Mouse (Mus musculus) stomach, embryonic 15.5 days (tissue): Measurements from ENCODE around the gene Foxf2. TPM values are rescaled to one million over a fixed set of nuclear protein-coding genes. Genes with fewer than 3 reads are reported as not detected.

Experiments
- ATAC-seq: fragments of 200-750 bp; cut with Nextera tagmentation; 2 replicates; pipeline ENCODE4 v1.8.0; 2017; ENCODE audit warnings: low read depth, moderate number of reproducible peaks, moderate TSS enrichment; ENCODE audit not compliant: insufficient read depth, low FRiP score
- H3K27ac ChIP-seq: fragments of 300-500 bp; sonication (generic); 2 replicates; pipeline ENCODE4 v1.5.1; 2015; ENCODE audit warnings: mild to moderate bottlenecking, inconsistent platforms
- H3K27me3 ChIP-seq: fragments of 300-500 bp; sonication (generic); replicated peaks from 2 replicates; pipeline ENCODE4 v1.6.1; 2015; ENCODE audit warnings: inconsistent platforms
- H3K36me3 ChIP-seq: fragments of 300-500 bp; sonication (generic); 2 replicates; pipeline ENCODE4 v1.6.1; 2015; ENCODE audit warnings: inconsistent platforms
- H3K4me1 ChIP-seq: fragments of 300-500 bp; sonication (generic); 2 replicates; pipeline ENCODE4 v1.6.1; 2015; ENCODE audit warnings: inconsistent platforms
- H3K4me2 ChIP-seq: fragments of 300-500 bp; sonication (generic); 2 replicates; pipeline ENCODE4 v1.6.1; 2015; ENCODE audit warnings: mild to moderate bottlenecking, inconsistent platforms
- H3K4me3 ChIP-seq: fragments of 300-500 bp; sonication (generic); replicated peaks from 2 replicates; pipeline ENCODE4 v1.5.1; 2015; ENCODE audit warnings: inconsistent platforms
- H3K9ac ChIP-seq: fragments of 300-500 bp; sonication (generic); 2 replicates; pipeline ENCODE4 v1.6.1; 2015; ENCODE audit warnings: inconsistent platforms
- H3K9me3 ChIP-seq: fragments of 300-500 bp; sonication (generic); 2 replicates; pipeline ENCODE4 v1.6.1; 2016; ENCODE audit warnings: inconsistent platforms
- WGBS: fragments of 180-500 bp; shearing (Covaris S2); methylation state at CpG from one replicate; pipeline ENCODE4 v1.1.7; 2015; 5-methylcytosine and 5-hydroxymethylcytosine counted together
- polyA plus RNA-seq: library from polyadenylated mRNA; unstranded; fragments of >200 nt; fragmentation: Nextera tagmentation; extraction: Ambion mirVana; gene quantifications from 2 replicates; pipeline ENCODE4 v1.2.1, GENCODE M21; 2015

Foxf2 gene
- polyA plus RNA-seq, 1 experiment from 2014 or later = 17.5 TPM

GRCm38 (mm10) chr13:31627864-31628690, 2.5 kb downstream of the Foxf2 start:
- peaks cover 77% of the 10 kb centered on the region for H3K27me3 ChIP-seq

GRCm38 (mm10) chr13:31628691-31629180, 3.1 kb downstream of the Foxf2 start:
- Histone ChIP-seq H3K4me3 (peak overlapping the region; percentile 58), H3K27ac (peak overlapping the region; percentile 1; the same call in 1 of the 2 replicates), H3K27me3 (peaks cover 73% of the 10 kb centered on the region), H3K4me2 (peak overlapping the region; percentile 84), H3K4me1 (peaks cover 35% of the 10 kb centered on the region), H3K9me3 (no peaks in the 10 kb centered on the region), H3K36me3 (no peaks in the 10 kb centered on the region), H3K9ac (peak overlapping the region; percentile 26; the same call in 1 of the 2 replicates)
- 18% methylated on average over 14 of the region's 14 CpGs for WGBS
- no peak for ATAC-seq

More at GRCm38 (mm10) chr13:31627864-31628690, 2.5 kb downstream of the Foxf2 start:
- Histone ChIP-seq H3K4me1 (peaks cover 31% of the 10 kb centered on the region), H3K9me3 (no peaks in the 10 kb centered on the region), H3K4me3 (peak overlapping the region; percentile 58), H3K4me2 (peak overlapping the region; percentile 84), H3K36me3 (no peaks in the 10 kb centered on the region), H3K27ac (peak overlapping the region; percentile 27; the same call in 1 of the 2 replicates), H3K9ac (0 out of 2 replicates have a peak overlapping the region, but pooled peaks have one; percentile 26)
- ATAC-seq = no peak
- WGBS = 21% methylated on average over 8 of the region's 8 CpGs

- WGBS = 3% methylated on average over 40 of the region's 40 CpGs
- Histone ChIP-seq H3K27me3 (peaks cover 67% of the 10 kb centered on the region), H3K36me3 (no peaks in the 10 kb centered on the region), H3K4me1 (peaks cover 36% of the 10 kb centered on the region), H3K4me2 (peak overlapping the region; percentile 84), H3K9me3 (no peaks in the 10 kb centered on the region), H3K4me3 (peak overlapping the region; percentile 58), H3K27ac (peak overlapping the region; percentile 31; the same call in 1 of the 2 replicates), H3K9ac (peak overlapping the region; percentile 26; the same call in 1 of the 2 replicates)
- no peak for ATAC-seq
These were observed 3.8 kb downstream of the Foxf2 start for GRCm38 (mm10) chr13:31629321-31629851.

- 23% methylated on average over 12 of the region's 12 CpGs for WGBS
- Histone ChIP-seq H3K9ac (peak overlapping the region; percentile 26; the same call in 1 of the 2 replicates), H3K27ac (no peak overlapping the region), H3K9me3 (no peaks in the 10 kb centered on the region), H3K4me3 (peak overlapping the region; percentile 58), H3K4me2 (peak overlapping the region; percentile 84), H3K4me1 (peaks cover 33% of the 10 kb centered on the region), H3K36me3 (no peaks in the 10 kb centered on the region), H3K27me3 (peaks cover 61% of the 10 kb centered on the region)
- no peak for ATAC-seq
These were observed 4.4 kb downstream of the Foxf2 start for GRCm38 (mm10) chr13:31630051-31630450.

- H3K4me1 ChIP-seq = peaks cover 30% of the 10 kb centered on the region
- ATAC-seq = no peak
- H3K27me3 ChIP-seq = peaks cover 56% of the 10 kb centered on the region
- H3K9me3 ChIP-seq = no peaks in the 10 kb centered on the region
- no peaks in the 10 kb centered on the region for H3K36me3 ChIP-seq
- peak overlapping the region; percentile 58 for H3K4me3 ChIP-seq
- 18% methylated on average over 10 of the region's 10 CpGs for WGBS
- H3K4me2 ChIP-seq = peak overlapping the region; percentile 84
- H3K9ac ChIP-seq = peak overlapping the region; percentile 12; the same call in 1 of the 2 replicates
- peak overlapping the region; percentile 11; the same call in 1 of the 2 replicates for H3K27ac ChIP-seq
These were observed 4.9 kb downstream of the Foxf2 start for GRCm38 (mm10) chr13:31630551-31630950.

- H3K36me3 ChIP-seq = no peaks in the 10 kb centered on the region
- H3K27ac ChIP-seq = no peak overlapping the region; the same call in 1 of the 2 replicates
- WGBS = 31% methylated on average over 3 of the region's 3 CpGs
- peaks cover 23% of the 10 kb centered on the region for H3K4me1 ChIP-seq
- no peak overlapping the region for H3K9ac ChIP-seq
- peaks cover 48% of the 10 kb centered on the region for H3K27me3 ChIP-seq
- no peak overlapping the region for H3K4me3 ChIP-seq
- H3K9me3 ChIP-seq = no peaks in the 10 kb centered on the region
- no peak for ATAC-seq
- H3K4me2 ChIP-seq = peak overlapping the region; percentile 33
These were observed 5.7 kb downstream of the Foxf2 start for GRCm38 (mm10) chr13:31631291-31631690.

GRCm38 (mm10) chr13:31632450-31632849, 6.8 kb downstream of the Foxf2 start:
- Histone ChIP-seq H3K4me3 (no peak overlapping the region), H3K4me1 (peaks cover 17% of the 10 kb centered on the region; the same call in 1 of the 2 replicates), H3K36me3 (no peaks in the 10 kb centered on the region), H3K27me3 (peaks cover 37% of the 10 kb centered on the region), H3K9me3 (no peaks in the 10 kb centered on the region), H3K4me2 (peak overlapping the region; percentile 13; the same call in 1 of the 2 replicates), H3K9ac (no peak overlapping the region), H3K27ac (no peak overlapping the region)
- ATAC-seq = peak; percentile 52; the same call in 1 of the 2 replicates
- 1% methylated on average over 13 of the region's 13 CpGs for WGBS

GRCm38 (mm10) chr13:31633259-31633658, 7.6 kb downstream of the Foxf2 start:
- Histone ChIP-seq H3K9me3 (no peaks in the 10 kb centered on the region), H3K27me3 (peaks cover 28% of the 10 kb centered on the region), H3K9ac (no peak overlapping the region), H3K4me2 (no peak overlapping the region), H3K36me3 (no peaks in the 10 kb centered on the region), H3K4me1 (peaks cover 17% of the 10 kb centered on the region; the same call in 1 of the 2 replicates), H3K27ac (no peak overlapping the region), H3K4me3 (no peak overlapping the region)
- no peak for ATAC-seq
- 70% methylated on average over 4 of the region's 4 CpGs for WGBS

- H3K27ac ChIP-seq = no peak overlapping the region
- H3K4me3 ChIP-seq = no peak overlapping the region
- no peaks in the 10 kb centered on the region for H3K9me3 ChIP-seq
- no peak overlapping the region for H3K4me2 ChIP-seq
- H3K4me1 ChIP-seq = peaks cover 5% of the 10 kb centered on the region; the same call in 1 of the 2 replicates
- H3K27me3 ChIP-seq = peaks cover 7% of the 10 kb centered on the region; the same call in 1 of the 2 replicates
- no peak overlapping the region for H3K9ac ChIP-seq
- WGBS = 63% methylated on average over 4 of the region's 4 CpGs
- no peak for ATAC-seq
- no peaks in the 10 kb centered on the region for H3K36me3 ChIP-seq
These were observed 9.9 kb downstream of the Foxf2 start for GRCm38 (mm10) chr13:31635546-31635945.

- no peaks in the 10 kb centered on the region for H3K36me3 ChIP-seq
- H3K4me3 ChIP-seq = no peak overlapping the region
- no peaks in the 10 kb centered on the region for H3K27me3 ChIP-seq
- H3K9me3 ChIP-seq = no peaks in the 10 kb centered on the region
- ATAC-seq = no peak
- H3K9ac ChIP-seq = no peak overlapping the region
- no peaks in the 10 kb centered on the region for H3K4me1 ChIP-seq
- no peak overlapping the region for H3K27ac ChIP-seq
- 89% methylated on average over 5 of the region's 5 CpGs for WGBS
- H3K4me2 ChIP-seq = no peak overlapping the region
These were observed 15.9 kb downstream of the Foxf2 start for GRCm38 (mm10) chr13:31641517-31641916.

- WGBS = 84% methylated on average over 20 of the region's 20 CpGs
- no peaks in the 10 kb centered on the region for H3K27me3 ChIP-seq
- no peaks in the 10 kb centered on the region for H3K4me1 ChIP-seq
- H3K4me2 ChIP-seq = no peak overlapping the region
- no peak for ATAC-seq
- H3K27ac ChIP-seq = no peak overlapping the region
- no peak overlapping the region for H3K9ac ChIP-seq
- H3K9me3 ChIP-seq = no peaks in the 10 kb centered on the region
- H3K4me3 ChIP-seq = no peak overlapping the region
- H3K36me3 ChIP-seq = no peaks in the 10 kb centered on the region
These were observed 26.6 kb downstream of the Foxf2 start for GRCm38 (mm10) chr13:31652131-31652745.
